Mouse (Mus musculus) mouse embryonic stem cell (cell line): ENCODE data around the gene Abtb2.

Experiments used
- in situ Hi-C, 2 experiments: fragments of 300-500 bp; cut with MboI; formaldehyde crosslinking; loops; 1 replicate in 1 of 2; 3 replicates in 1 of 2; pipeline ENCODE4 v1.14.3; 2019 to 2020; ENCODE audit warnings: low sequenced_read_pairs in 2 of 2, low pct_unique_long_range_greater_than_20kb in 1 of 2, mixed read lengths in 1 of 2; ENCODE audit not compliant: unreplicated experiment in 1 of 2

Gene Abtb2

DNA sequence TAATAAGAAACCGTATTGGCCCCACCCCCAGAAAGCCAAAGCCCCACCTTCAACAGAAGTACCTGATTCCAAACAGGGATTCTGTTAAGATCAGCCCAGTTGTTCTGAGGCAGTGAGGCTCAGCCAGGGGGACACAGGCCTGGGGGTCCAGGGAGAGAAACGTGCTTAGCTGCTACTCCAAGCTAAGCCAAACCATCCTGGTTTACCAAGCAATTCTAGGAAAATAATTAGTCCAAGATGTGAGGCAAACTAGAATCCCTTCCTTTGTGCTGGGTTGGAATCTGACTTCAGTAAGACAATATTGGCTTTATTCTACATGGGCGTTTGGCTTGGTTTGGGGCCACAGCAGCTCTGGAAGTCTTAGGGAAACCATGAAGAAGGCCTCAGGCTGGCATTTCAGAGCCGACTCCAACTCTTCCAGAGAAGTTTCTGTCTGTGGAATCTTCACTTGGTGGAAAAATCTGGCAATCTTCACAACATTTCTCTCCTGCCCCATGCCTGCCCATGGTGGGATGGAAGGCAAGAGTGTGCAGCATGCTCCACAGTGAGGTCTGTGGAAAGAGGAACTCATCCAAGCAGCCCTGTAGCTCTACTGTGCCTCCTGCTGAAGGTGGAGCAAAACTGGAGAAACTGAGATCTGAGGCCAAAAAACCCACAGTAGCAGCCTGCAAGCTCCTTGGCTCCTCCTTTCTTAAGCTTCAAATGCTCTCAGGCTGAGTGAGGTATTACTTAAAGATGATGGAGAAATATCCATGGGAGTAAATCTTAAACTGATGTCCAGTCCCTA is 128.9 kb downstream of the Abtb2 start:
- in situ Hi-C loops, result loop anchor here in 1 of 2 experiments (10.0 kb wide), 1 partner anchor 120 kb away; no protein-coding TSS in a partner anchor

- in situ Hi-C loops, result loop anchor here in 1 of 2 experiments (10.0 kb wide), 1 partner anchor 121 kb away; no protein-coding TSS in a partner anchor
These were observed 130.1 kb downstream of the Abtb2 start for GRCm38 (mm10) chr2:103696177-103696576.

GRCm38 (mm10) chr2:103700514-103700913 is 134.4 kb downstream of the Abtb2 start:
- in situ Hi-C loops, result loop anchor here (25.0 kb wide), 2 partner anchors 238 to 287 kb away; no protein-coding TSS in a partner anchor

GRCm38 (mm10) chr2:103703336-103703735 is 137.2 kb downstream of the Abtb2 start:
- in situ Hi-C loops, result loop anchor here (25.0 kb wide), 2 partner anchors 241 to 284 kb away; no protein-coding TSS in a partner anchor

GRCm38 (mm10) chr2:103703865-103704264 is 137.8 kb downstream of the Abtb2 start:
- in situ Hi-C loops, result loop anchor here (25.0 kb wide), 2 partner anchors 242 to 283 kb away; no protein-coding TSS in a partner anchor

- in situ Hi-C loops, result loop anchor here (25.0 kb wide), 2 partner anchors 244 to 281 kb away; no protein-coding TSS in a partner anchor
These were observed 139.7 kb downstream of the Abtb2 start for GRCm38 (mm10) chr2:103705826-103706225.

GRCm38 (mm10) chr2:103706226-103706625 is 140.1 kb downstream of the Abtb2 start:
- in situ Hi-C loops, result loop anchor here (25.0 kb wide), 2 partner anchors 244 to 281 kb away; no protein-coding TSS in a partner anchor

DNA sequence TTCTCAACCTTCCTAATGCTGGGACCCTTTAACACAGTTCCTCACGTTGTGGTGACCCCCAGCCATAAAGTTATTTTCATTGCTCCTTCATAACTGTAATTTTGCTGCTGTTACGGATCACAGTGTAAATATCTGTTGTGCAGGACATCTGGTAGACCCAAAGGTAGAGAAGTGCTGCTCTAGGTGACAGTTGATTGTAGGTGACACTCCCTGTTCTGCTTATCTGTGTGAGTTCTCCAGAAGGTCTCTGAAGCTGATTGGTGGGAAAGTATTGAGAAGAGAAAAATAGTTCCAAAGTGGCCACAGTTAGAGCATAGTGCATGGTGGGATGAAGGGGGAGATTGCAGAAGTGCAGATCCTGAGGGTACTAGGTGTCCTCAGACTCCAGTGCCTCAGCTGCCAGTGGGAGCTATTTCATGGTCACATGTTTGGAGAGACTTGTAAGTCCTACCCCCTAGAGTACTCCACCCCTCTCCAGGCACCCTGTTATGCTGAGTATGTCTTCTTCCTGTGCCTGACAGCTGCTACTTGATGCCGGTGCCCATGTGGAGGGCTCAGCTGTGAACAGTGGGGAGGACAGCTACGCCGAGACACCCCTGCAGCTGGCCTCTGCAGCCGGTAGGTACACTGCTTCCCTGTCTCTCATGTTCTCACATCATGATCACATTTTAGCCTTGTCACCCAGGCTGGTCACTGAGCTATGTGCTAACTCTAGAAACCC is 141.1 kb downstream of the Abtb2 start:
- in situ Hi-C loops, result loop anchor here (25.0 kb wide), 2 partner anchors 245 to 280 kb away; no protein-coding TSS in a partner anchor

- in situ Hi-C loops, result loop anchor here (10.0 to 25.0 kb wide), 3 partner anchors 146 to 276 kb away; partner anchors contain the start of gene Abtb2 (in 1 of the 2)
These were observed 144.7 kb downstream of the Abtb2 start for GRCm38 (mm10) chr2:103710849-103711248.

GRCm38 (mm10) chr2:103713831-103714230 is 147.7 kb downstream of the Abtb2 start:
- in situ Hi-C loops, result loop anchor here (10.0 to 25.0 kb wide), 3 partner anchors 149 to 273 kb away; partner anchors contain the start of gene Abtb2 (in 1 of the 2)

- in situ Hi-C loops, result loop anchor here (10.0 to 25.0 kb wide), 3 partner anchors 150 to 273 kb away; partner anchors contain the start of gene Abtb2 (in 1 of the 2)
These were observed 148.3 kb downstream of the Abtb2 start for GRCm38 (mm10) chr2:103714412-103714811.

DNA sequence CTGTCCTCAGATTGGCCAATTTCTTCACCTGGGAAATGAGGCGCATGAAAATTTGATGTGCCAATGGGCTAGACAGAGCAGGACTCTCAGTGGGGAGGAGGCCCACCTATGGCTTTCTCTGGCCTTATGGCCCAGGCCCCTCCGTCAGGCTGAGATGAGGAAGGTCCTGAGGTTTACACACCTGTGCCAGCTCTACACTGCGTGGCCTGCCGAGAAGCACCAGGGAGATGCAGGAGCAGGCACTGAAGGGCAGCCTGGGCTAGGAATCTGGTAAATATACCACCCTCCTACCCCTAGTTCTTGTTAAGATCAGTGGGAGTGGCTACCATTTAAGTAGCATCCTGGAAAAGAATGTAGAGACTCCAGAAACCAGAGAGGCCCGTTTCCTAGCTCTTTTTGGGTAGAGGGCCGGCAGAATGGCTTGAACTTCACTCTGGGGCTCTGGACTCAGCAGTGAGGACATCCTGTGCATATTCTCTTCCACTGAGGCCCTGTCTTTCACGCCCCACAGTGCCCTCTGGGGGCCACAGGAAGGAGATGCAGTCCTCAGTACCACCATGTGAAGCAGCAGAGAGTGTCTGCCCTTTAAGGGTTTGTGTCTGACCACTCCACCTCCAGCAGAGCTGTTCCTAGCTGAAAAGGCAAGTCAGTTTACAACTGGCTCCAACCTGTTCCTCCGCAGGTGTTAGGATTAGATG is 152.6 kb downstream of the Abtb2 start:
- in situ Hi-C loops, result loop anchor here (10.0 to 25.0 kb wide), 3 partner anchors 154 to 269 kb away; partner anchors contain the start of gene Abtb2 (in 1 of the 2)

- in situ Hi-C loops, result loop anchor here (10.0 to 25.0 kb wide), 3 partner anchors 154 to 268 kb away; partner anchors contain the start of gene Abtb2 (in 1 of the 2)
These were observed 153.2 kb downstream of the Abtb2 start for GRCm38 (mm10) chr2:103719292-103719646.

GRCm38 (mm10) chr2:103724521-103724920 is 158.4 kb downstream of the Abtb2 start:
- in situ Hi-C loops, result loop anchor here (25.0 kb wide), 2 partner anchors 262 to 263 kb away; no protein-coding TSS in a partner anchor

DNA sequence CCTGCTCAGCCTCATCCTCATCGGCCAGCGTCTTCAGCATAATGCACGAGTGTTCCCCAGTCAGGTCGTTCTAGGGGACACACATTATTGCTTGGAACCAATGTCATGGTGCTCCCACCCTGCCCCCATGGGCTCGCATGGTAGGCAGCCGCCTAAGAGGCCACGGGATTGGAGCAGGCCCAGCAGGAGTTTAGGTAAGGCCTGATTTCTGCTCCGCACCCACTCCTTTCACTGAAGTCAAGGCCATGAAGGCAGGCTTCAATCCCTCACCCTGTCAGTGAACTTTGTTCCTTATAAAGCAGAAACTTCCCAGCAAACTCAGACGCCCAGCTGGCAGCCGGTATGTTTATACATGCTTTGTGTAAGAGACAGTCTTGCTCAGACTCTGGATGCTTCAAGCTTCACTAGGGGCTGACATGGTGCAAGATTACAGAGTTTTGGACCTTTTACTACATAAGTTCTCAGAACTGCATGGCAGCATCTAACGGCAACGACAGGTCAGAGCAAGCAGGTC is 162.0 kb downstream of the Abtb2 start:
- in situ Hi-C loops, result no loop called here

DNA sequence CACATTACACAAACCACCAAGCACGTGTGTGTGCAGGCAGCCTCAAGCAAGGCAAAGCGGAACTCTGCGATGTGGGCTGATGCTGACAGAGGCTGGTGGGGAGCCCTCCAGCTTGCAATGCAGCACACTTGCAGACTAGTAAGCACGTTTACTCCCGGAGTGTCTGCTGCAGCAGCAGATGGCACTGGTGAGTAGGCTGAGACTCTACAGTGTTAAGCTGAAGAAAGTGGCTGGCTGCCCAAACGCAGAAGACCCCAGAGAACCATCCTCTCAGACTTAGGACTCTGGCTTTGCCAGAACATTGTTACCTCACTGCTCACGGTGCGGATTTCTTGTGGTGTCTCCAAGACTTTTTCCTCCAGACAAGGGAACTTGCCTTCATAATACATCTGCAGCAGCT is 164.9 kb downstream of the Abtb2 start:
- in situ Hi-C loops, result no loop called here

DNA sequence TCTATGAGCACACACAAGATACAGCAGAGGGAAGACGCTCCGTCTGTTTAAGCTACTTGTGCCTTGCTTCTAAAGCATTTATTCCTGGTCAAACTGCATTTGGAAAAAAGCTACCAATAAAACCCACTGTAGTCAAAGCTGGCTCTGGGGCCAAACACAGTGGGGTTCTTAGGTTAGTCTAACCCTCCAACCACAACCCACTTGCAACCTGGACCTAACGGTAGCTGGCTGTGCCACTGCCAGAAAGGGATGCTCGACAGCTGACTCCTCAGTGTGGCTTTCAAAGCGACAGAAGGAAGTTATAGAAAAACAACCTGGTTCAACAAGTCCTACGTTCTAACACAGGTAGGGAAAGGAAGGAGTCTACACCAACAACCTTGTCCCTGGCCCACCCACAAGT is 165.3 kb downstream of the Abtb2 start:
- in situ Hi-C loops, result no loop called here

DNA sequence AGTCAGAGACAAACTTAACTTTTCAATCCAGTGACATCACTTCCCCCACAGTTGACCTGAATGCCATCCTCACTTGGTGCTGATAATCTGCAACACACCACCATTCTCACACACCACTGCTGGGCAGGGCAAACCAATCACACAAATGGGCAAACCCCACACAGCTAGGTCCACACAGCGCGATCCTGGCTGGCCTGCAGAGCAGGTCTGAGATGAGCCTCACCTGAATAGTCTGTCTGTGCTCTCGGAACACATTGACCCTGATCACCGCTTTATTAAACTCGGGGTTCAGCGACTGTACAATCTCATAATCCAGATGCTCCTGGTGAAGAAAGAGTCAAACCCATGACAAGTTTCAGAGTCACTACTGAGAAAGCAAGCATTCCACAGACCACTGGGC is 176.7 kb downstream of the Abtb2 start:
- in situ Hi-C loops, result no loop called here
